Mouse (Mus musculus) lung, adult 2 months (tissue): Measurements from ENCODE around the gene Sox5. TPM values are rescaled to one million over a fixed set of nuclear protein-coding genes. Genes with fewer than 3 reads are reported as not detected.

Experiments used
- DNase-seq: peaks from one replicate; pipeline ENCODE4 v3.0.0; 2022
- H3K4me1 ChIP-seq: fragments of 200-500 bp; 2 replicates; pipeline ENCODE4 v1.6.1; 2011; ENCODE audit warnings: low read length; ENCODE audit not compliant: control insufficient read depth, insufficient read depth
- H3K4me3 ChIP-seq: fragments of 200-500 bp; replicated peaks from 2 replicates; pipeline ENCODE3; 2011; ENCODE audit warnings: low read depth, mild to moderate bottlenecking, control low read depth, low read length; ENCODE audit errors: extremely low read depth
- CTCF ChIP-seq: fragments of 200-500 bp; IDR thresholded peaks from 2 replicates; pipeline ENCODE4 v1.5.1; 2011; ENCODE audit warnings: mild to moderate bottlenecking, low read length, control low read depth; ENCODE audit not compliant: insufficient read depth
- POLR2A ChIP-seq: fragments of 200-500 bp; IDR thresholded peaks from 2 replicates; pipeline ENCODE4 v1.6.1; 2011; ENCODE audit warnings: low read depth, mild to moderate bottlenecking, control low read depth, low read length, borderline replicate concordance; ENCODE audit errors: extremely low read depth
- WGBS: fragments of 180-500 bp; shearing (Covaris S2); methylation state at CpG from one replicate; pipeline ENCODE4 v1.1.7; 2018; 5-methylcytosine and 5-hydroxymethylcytosine counted together
- polyA plus RNA-seq: library from polyadenylated mRNA; depleted of rRNA; stranded (reverse); fragments of >200 nt; gene quantifications from 2 replicates; pipeline ENCODE4 v1.2.3, GENCODE M21; 2012

Sox5 gene
- polyA plus RNA-seq, 1 experiment, result 8.6 TPM

DNA sequence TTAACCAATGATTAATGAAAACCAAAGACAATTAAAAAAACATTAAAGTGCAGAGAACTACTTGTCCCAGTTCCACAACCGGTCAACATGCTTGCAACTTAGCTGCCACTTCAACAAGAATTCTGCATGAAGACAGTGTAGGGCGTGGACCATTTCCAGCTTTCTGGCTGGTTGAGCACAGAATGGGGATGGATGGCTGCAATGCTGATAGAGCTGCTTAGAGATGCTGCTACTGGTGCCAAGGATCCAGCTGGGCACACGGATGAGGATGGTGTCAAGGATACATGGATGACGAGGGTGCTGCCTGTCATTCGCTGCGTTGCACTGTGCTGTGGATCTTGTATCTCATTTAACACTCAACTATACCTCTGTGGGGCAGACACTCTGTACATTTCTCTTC lies 106.7 kb downstream of the Sox5 start:
- 87% methylated on average over 6 of the region's 6 CpGs for WGBS
- DNase-seq, result no peak

DNA sequence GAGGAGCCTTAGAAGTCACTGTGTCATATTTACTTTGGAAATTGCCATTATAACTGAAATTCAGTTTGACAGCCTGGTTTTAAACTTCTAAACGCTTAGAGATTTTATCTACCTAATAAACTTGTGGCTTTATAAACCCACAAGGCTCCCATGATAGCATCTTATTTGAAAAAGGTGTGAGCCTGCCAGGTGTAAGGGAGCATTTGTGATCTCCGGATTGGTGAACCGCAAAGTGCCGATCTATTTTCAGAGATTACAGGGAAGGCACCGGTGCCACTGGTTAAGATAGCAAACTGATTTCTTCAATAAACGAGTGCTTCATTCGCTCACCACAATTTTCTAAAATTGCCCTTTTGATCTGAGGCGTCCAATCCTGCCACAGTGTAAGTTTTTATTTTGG lies 107.9 kb downstream of the Sox5 start:
- TF ChIP-seq CTCF, result no peak
- TF ChIP-seq POLR2A, result no peak
- H3K4me1 ChIP-seq, result peaks cover 5% of the 10 kb centered on the region
- no peak for DNase-seq
- 71% methylated on average over 8 of the region's 8 CpGs for WGBS
- H3K4me3 ChIP-seq, result no peak overlapping the region

More for the DNA sequence above, 106.7 kb downstream of the Sox5 start:
- Histone ChIP-seq H3K4me3 (no peak overlapping the region), H3K4me1 (peaks cover 5% of the 10 kb centered on the region)
- no peak for TF ChIP-seq POLR2A
- TF ChIP-seq CTCF, result no peak

DNA sequence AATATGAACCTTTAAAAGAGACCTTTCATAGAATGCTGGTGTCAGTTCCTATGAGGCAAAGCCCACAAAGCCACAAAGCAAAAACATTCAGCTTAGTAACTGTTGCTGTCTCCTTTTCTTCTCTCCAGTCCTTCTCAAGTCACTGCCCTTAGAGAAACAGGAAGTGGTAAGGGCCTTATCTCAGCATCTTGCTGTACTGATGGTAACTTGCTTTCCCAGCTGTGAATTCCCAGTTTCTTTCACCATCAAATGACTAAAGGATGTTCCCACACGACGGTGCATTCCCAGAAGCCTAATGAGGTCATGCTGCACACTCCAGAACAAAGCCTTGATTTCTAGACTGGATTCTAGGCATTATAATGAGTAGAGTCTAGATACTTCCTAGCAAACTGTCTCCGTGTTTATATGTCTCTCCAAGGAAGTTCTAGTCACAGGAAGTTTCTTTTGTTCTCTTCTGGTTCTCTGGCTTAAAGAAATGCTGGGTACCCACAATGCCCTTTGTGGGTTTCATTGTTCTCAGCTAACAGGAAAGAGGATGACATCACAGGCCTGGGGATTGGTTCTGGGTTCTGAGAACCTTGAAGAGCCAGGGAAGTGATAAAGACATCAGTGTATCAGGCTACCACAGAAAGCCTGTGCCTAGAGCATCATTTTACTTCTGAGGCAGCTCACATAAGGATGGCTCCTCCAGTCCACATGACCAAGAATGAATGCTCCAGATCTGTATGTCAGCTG lies 111.2 kb downstream of the Sox5 start:
- no peak for DNase-seq
- WGBS, result 28% methylated on average over 3 of the region's 3 CpGs

DNA sequence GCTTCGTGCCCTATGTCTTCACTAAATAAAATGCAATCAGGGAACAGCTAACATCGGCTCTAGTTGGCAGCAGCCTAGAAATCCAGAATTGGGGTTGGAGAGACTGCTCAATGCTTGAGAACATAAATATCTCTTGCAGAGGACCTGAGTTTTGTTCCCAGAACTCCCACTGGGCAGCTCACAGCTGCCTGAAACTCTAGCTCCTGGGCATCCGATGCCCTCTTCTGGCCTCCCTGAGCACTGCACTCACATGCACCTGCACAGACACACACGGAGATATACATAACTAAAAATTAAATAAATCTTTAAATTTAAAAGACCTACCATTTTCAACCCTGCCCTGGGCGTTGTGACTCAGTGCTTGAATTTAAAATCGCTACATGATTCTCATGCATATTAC lies 115.2 kb downstream of the Sox5 start:
- Histone ChIP-seq H3K4me3 (no peak overlapping the region), H3K4me1 (peaks cover 5% of the 10 kb centered on the region; the same call in 1 of the 2 replicates)
- no peak for TF ChIP-seq POLR2A
- no peak for TF ChIP-seq CTCF
- DNase-seq, result no peak
- WGBS, result 94% methylated on average over 6 of the region's 6 CpGs

More for the DNA sequence above, 111.2 kb downstream of the Sox5 start:
- TF ChIP-seq CTCF, result no peak
- no peak for TF ChIP-seq POLR2A
- no peak overlapping the region for H3K4me3 ChIP-seq
- H3K4me1 ChIP-seq, result peaks cover 2% of the 10 kb centered on the region; the same call in 1 of the 2 replicates

DNA sequence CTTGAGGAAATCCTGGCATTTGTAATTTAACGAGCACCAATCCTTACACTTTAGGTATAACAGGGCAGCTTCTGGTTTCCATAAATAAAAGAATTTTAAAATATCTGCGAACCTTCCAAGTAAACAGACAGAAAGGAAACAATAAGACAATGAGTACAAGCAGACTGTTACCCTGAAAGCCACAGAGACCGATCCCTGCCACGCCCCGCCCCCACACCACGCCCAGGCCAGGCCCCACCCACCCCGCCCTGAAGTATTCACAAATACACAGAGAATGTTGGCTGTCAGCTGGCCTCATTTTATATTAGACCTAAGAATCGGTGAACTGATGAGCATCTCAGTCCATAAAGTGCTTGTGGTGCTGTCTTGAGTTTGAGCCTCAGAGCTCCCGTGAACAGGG lies 117.0 kb downstream of the Sox5 start:
- Histone ChIP-seq H3K4me3 (no peak overlapping the region), H3K4me1 (peaks cover 3% of the 10 kb centered on the region; the same call in 1 of the 2 replicates)
- no peak for TF ChIP-seq POLR2A
- no peak for TF ChIP-seq CTCF
- DNase-seq, result no peak
- WGBS, result 49% methylated on average over 9 of the region's 9 CpGs

DNA sequence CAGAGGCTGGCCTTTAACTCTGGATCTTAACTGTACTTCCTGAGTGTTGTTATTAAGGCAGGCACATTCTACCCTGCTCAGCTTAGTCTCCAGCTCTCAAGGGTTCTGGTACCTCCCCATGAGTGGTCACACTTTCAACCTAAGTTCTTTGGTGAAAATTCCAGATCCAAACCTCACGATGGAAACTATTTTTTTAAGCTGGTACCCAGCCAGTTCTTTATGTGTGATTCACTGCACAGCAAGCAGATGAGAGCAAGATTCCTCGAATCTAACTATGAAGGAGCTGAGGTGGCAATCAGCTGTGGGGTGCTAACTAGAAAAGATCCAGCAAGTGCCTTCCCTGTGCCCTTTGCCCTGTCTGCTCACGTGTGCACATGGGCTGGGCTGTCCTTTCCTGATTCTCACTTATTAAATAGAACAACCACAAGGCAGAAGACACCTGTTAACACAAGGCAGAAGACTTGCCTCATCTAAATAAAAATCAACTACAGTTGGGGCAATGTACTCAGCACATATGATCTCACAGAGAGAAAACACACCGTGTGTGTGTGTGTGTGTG lies 118.2 kb downstream of the Sox5 start:
- peaks cover 4% of the 10 kb centered on the region; the same call in 1 of the 2 replicates for H3K4me1 ChIP-seq
- TF ChIP-seq CTCF (no peak), POLR2A (no peak)
- DNase-seq, result no peak
- H3K4me3 ChIP-seq, result no peak overlapping the region
- 57% methylated on average over 4 of the region's 4 CpGs for WGBS

DNA sequence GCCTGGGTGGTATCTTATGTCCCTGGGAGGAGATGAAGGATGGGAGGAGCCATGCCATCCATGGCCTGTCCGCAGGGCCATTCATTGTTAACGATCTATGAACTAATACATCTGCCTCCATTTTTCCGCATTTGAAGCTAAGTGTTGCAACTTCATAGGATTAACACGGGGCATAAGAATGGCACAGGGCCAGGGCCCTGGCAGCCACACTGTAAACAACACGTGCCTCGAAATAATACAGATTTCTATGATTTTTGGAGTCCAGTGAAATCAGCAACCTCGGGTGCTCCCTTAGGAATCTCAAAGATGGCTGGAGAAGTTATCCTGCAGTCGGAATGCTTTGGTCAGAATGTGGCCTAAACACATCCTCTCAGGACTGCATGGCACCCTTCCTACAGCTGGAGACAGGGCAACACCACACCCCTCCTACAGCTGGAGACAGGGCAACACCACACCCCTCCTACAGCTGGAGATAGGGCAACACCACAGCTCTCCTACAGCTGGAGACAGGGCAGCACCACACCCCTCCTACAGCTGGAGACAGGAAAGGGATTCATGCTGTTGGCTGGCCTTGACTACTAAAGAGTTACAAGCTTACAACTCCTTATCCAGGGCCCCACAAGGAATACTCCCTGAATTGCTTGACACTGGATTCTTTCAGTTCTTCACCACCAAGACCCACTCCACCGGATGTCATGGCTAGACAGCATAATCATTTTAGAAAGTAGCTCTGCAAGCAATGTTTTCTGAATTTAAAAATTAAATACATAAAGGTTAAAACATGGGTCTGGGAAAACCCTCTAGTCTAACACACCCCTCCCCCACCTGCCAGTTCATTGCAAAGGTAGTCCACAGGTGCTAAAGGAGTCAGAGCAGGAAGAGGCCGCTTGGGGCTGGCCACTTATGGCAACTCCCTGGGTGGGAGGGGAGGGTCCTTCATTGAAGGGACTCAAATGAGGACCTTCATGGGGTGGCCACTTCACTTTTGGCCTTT lies 122.4 kb downstream of the Sox5 start:
- TF ChIP-seq CTCF (no peak), POLR2A (no peak)
- WGBS, result 66% methylated on average over 10 of the region's 10 CpGs
- Histone ChIP-seq H3K4me3 (no peak overlapping the region), H3K4me1 (peaks cover 4% of the 10 kb centered on the region; the same call in 1 of the 2 replicates)
- no peak for DNase-seq

DNA sequence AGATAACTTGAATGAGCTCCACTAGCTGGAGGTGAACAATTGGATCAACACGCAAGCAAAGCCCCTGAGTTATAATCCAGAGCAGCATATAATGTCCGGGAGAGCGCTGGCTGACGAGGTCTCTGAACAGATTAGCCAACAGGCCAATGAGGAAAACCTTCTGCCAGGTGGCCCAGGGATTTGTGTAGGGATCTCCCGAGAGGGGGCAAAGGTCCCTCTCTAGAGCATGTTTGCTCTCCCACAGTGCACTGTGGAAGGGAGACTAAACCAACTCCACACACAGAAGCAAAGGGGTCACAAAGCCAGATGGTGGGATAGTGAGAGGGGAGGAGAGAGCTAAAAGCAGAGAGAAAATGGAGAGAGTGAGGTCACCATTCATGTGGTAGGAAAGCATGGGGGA lies 128.9 kb downstream of the Sox5 start:
- Histone ChIP-seq H3K4me3 (no peak overlapping the region), H3K4me1 (peaks cover 7% of the 10 kb centered on the region)
- DNase-seq, result no peak
- TF ChIP-seq CTCF (no peak), POLR2A (no peak)
- WGBS, result 78% methylated on average over 5 of the region's 5 CpGs

DNA sequence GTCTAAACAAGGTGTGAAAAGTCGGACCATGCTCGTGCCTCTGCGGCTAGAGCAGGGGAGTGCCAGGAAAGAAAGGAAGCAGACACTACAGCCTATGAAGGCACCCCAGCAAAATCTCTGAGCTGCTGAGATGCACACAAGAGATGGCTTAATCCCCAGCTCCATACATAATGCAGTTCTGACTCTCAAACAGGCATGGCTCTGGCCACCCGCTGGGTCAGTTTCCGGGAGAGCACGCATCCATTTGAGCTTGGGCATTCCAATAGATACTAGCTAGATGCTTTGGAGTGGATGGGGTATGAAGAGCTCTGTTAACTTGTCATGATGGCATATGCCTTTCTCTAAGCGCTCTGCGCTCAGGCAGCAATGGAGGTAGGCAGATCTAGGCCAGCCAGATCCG lies 132.9 kb downstream of the Sox5 start:
- H3K4me1 ChIP-seq, result peaks cover 11% of the 10 kb centered on the region
- TF ChIP-seq CTCF, result no peak
- no peak for TF ChIP-seq POLR2A
- 49% methylated on average over 9 of the region's 9 CpGs for WGBS
- H3K4me3 ChIP-seq, result no peak overlapping the region
- DNase-seq, result peak; percentile 9
